8 mouse cellular contexts compared by ENCODE assay signal in genomic region chr10:9092237-9092885, GRCm38 (mm10).
DNase-seq lines count a peak whose midpoint lies in the region; ATAC-seq and TF ChIP-seq lines count a peak whose summit lies in the region.

No protein-coding gene starts in this region.

- TF ChIP-seq POLR2A in heart, adult 2 months (IDR thresholded peaks at IDR 0.05; ENCODE audit: insufficient read depth, low read depth, low read length), result no peak

- H3K4me2 ChIP-seq in limb, embryonic 13.5 days (replicated peaks), result no peak overlapping the region
- no peak overlapping the region for H3K4me2 ChIP-seq in limb, embryonic 15.5 days

- H3K27me3 ChIP-seq in limb, embryonic 13.5 days, result no peaks in the 10 kb centered on the region
- no peaks in the 10 kb centered on the region for H3K27me3 ChIP-seq in limb, embryonic 10.5 days (ENCODE audit: low read depth, poor library complexity, severe bottlenecking)
- no peaks in the 10 kb centered on the region for H3K27me3 ChIP-seq in heart, adult 2 months (ENCODE audit: control insufficient read depth, insufficient read depth, low read length)
- H3K27me3 ChIP-seq in limb, embryonic 15.5 days, result no peaks in the 10 kb centered on the region

- WGBS in limb, embryonic 13.5 days, result 62% methylated on average over 10 of the region's 10 CpGs
- WGBS in limb, embryonic 10.5 days, result 87% methylated on average over 10 of the region's 10 CpGs
- WGBS in heart, adult 2 months, result 7% methylated on average over 10 of the region's 10 CpGs
- 47% methylated on average over 10 of the region's 10 CpGs for WGBS in limb, embryonic 15.5 days

- no peaks in the 10 kb centered on the region for H3K36me3 ChIP-seq in limb, embryonic 13.5 days
- no peaks in the 10 kb centered on the region for H3K36me3 ChIP-seq in limb, embryonic 10.5 days
- H3K36me3 ChIP-seq in heart, adult 2 months (ENCODE audit: control insufficient read depth, insufficient read depth, low read length), result peaks cover 2% of the 10 kb centered on the region; the same call in 1 of the 2 replicates
- H3K36me3 ChIP-seq in limb, embryonic 15.5 days, result no peaks in the 10 kb centered on the region

- no peaks in the 10 kb centered on the region for H3K9me3 ChIP-seq in limb, embryonic 13.5 days
- no peaks in the 10 kb centered on the region for H3K9me3 ChIP-seq in limb, embryonic 10.5 days (replicated peaks)
- H3K9me3 ChIP-seq in limb, embryonic 15.5 days, result no peaks in the 10 kb centered on the region

- H3K4me3 ChIP-seq in limb, embryonic 13.5 days, result no peak overlapping the region
- H3K4me3 ChIP-seq in limb, embryonic 10.5 days, result no peak overlapping the region
- no peak overlapping the region for H3K4me3 ChIP-seq in heart, adult 2 months
- H3K4me3 ChIP-seq in limb, embryonic 15.5 days, result no peak overlapping the region

- H3K79me2 ChIP-seq in heart, adult 2 months (replicated peaks; ENCODE audit: control insufficient read depth, insufficient read depth, low read length), result no peaks in the 10 kb centered on the region

- TF ChIP-seq CTCF in heart, adult 2 months (IDR thresholded peaks at IDR 0.05), result no peak

- intact Hi-C loops in heart, adult 2 months (cut with DNase I), result no loop called here

- ATAC-seq in limb, embryonic 13.5 days (ENCODE audit: low FRiP score, low read depth), result peak; percentile 75
- ATAC-seq in limb, embryonic 15.5 days (ENCODE audit: insufficient number of reproducible peaks, low FRiP score, low TSS enrichment, low read depth), result no peak
- ATAC-seq in megakaryocyte, adult 5-6 weeks (ENCODE audit: poor library complexity, severe bottlenecking), result no peak

- no peak for TF ChIP-seq EP300 in heart, adult 2 months (IDR thresholded peaks at IDR 0.05; ENCODE audit: insufficient read depth, low read depth, low read length)

- H3K27ac ChIP-seq in limb, embryonic 13.5 days, result no peak overlapping the region
- H3K27ac ChIP-seq in limb, embryonic 10.5 days, result no peak overlapping the region
- H3K27ac ChIP-seq in heart, adult 2 months, result no peak overlapping the region
- peak overlapping the region; percentile 11; the same call in 1 of the 2 replicates for H3K27ac ChIP-seq in limb, embryonic 15.5 days

- no peak for DNase-seq in limb, embryonic 10.5 days (ENCODE audit: low spot score)
- DNase-seq in cerebellum, adult 11 months, result peak; percentile 10
- DNase-seq in heart, adult 2 months, result peak; percentile 70 to 78
- DNase-seq in skeletal muscle tissue, adult 2 months (ENCODE audit: low read depth, low spot score), result peak; percentile 7
- DNase-seq in embryo, embryonic 11 days, result no peak

- H3K9ac ChIP-seq in limb, embryonic 13.5 days, result no peak overlapping the region
- H3K9ac ChIP-seq in heart, adult 2 months (ENCODE audit: low read depth, low read length), result no peak overlapping the region
- no peak overlapping the region for H3K9ac ChIP-seq in limb, embryonic 15.5 days

- peaks cover 14% of the 10 kb centered on the region for H3K4me1 ChIP-seq in limb, embryonic 13.5 days
- no peaks in the 10 kb centered on the region for H3K4me1 ChIP-seq in limb, embryonic 10.5 days
- H3K4me1 ChIP-seq in heart, adult 2 months (ENCODE audit: control insufficient read depth, insufficient read depth, low read length), result no peaks in the 10 kb centered on the region
- peaks cover 4% of the 10 kb centered on the region; the same call in 1 of the 2 replicates for H3K4me1 ChIP-seq in limb, embryonic 15.5 days

Comparison
In these comparisons a context has a peak if more than half of its experiments do, and no peak if none do; other contexts are left out.
1. DNase-seq: peak in cerebellum, adult 11 months (single experiment), heart, adult 2 months (2 of 2) and skeletal muscle tissue, adult 2 months (single experiment); none in limb, embryonic 10.5 days (single experiment) and embryo, embryonic 11 days (single experiment).